Mouse (Mus musculus) liver, embryonic 13.5 days (tissue): ENCODE measurements around the gene Tmx2. TPM values are rescaled to one million over a fixed set of nuclear protein-coding genes. Genes with fewer than 3 reads are reported as not detected.
A peak's percentile ranks its signal among the peaks of the same experiment; 100 is the strongest.

Source experiments
- ATAC-seq: fragments of 200-750 bp; cut with Nextera tagmentation; 2 replicates; pipeline ENCODE4 v1.8.0; 2017; ENCODE audit warnings: low read depth, mild to moderate bottlenecking, moderate number of reproducible peaks, moderate library complexity
- DNase-seq: peaks from one replicate; pipeline ENCODE4 v3.0.0; 2022
- H3K27ac ChIP-seq: fragments of 300-500 bp; sonication (generic); 2 replicates; pipeline ENCODE4 v1.5.1; 2015; ENCODE audit warnings: moderate library complexity, mild to moderate bottlenecking, inconsistent platforms
- H3K27me3 ChIP-seq: fragments of 300-500 bp; sonication (generic); 2 replicates; pipeline ENCODE4 v1.6.1; 2015; ENCODE audit warnings: mild to moderate bottlenecking, inconsistent platforms
- H3K36me3 ChIP-seq: fragments of 300-500 bp; sonication (generic); 2 replicates; pipeline ENCODE4 v1.6.1; 2015; ENCODE audit warnings: mild to moderate bottlenecking, inconsistent platforms
- H3K4me1 ChIP-seq: fragments of 300-500 bp; sonication (generic); replicated peaks from 2 replicates; pipeline ENCODE4 v1.6.1; 2015; ENCODE audit warnings: inconsistent platforms
- H3K4me2 ChIP-seq: fragments of 300-500 bp; sonication (generic); 2 replicates; pipeline ENCODE4 v1.6.1; 2015; ENCODE audit warnings: inconsistent platforms, mild to moderate bottlenecking, moderate library complexity
- H3K4me3 ChIP-seq: fragments of 300-500 bp; sonication (generic); replicated peaks from 2 replicates; pipeline ENCODE4 v1.5.1; 2015; ENCODE audit warnings: mild to moderate bottlenecking, inconsistent platforms
- H3K9ac ChIP-seq: fragments of 300-500 bp; sonication (generic); 2 replicates; pipeline ENCODE4 v1.6.1; 2015; ENCODE audit warnings: mild to moderate bottlenecking, inconsistent platforms
- H3K9me3 ChIP-seq: fragments of 300-500 bp; sonication (generic); replicated peaks from 2 replicates; pipeline ENCODE4 v1.6.1; 2016; ENCODE audit warnings: inconsistent platforms
- WGBS: fragments of 180-500 bp; shearing (Covaris S2); methylation state at CpG from one replicate; pipeline ENCODE4 v1.1.7; 2015; ENCODE audit not compliant: insufficient replicate concordance; 5-methylcytosine and 5-hydroxymethylcytosine counted together
- polyA plus RNA-seq: library from polyadenylated mRNA; unstranded; fragments of >200 nt; fragmentation: Nextera tagmentation; extraction: Ambion mirVana; gene quantifications from 2 replicates; pipeline ENCODE4 v1.2.1, GENCODE M21; 2015

Tmx2 gene
- polyA plus RNA-seq, 1 experiment from 2014 or later = 77.9 TPM

GRCm38 (mm10) chr2:84636231-84636741 is 42.7 kb downstream of the Tmx2 start:
- H3K4me1 ChIP-seq = peaks cover 89% of the 10 kb centered on the region

GRCm38 (mm10) chr2:84635611-84636010 is 43.3 kb downstream of the Tmx2 start:
- peak; percentile 81 for ATAC-seq
- Histone ChIP-seq H3K4me1 (peaks cover 82% of the 10 kb centered on the region), H3K4me3 (no peak overlapping the region), H3K27me3 (no peaks in the 10 kb centered on the region), H3K27ac (peak overlapping the region; percentile 78), H3K9me3 (no peaks in the 10 kb centered on the region), H3K9ac (0 out of 2 replicates have a peak overlapping the region, but pooled peaks have one; percentile 17), H3K4me2 (peak overlapping the region; percentile 41), H3K36me3 (no peaks in the 10 kb centered on the region; the same call in 1 of the 2 replicates)
- DNase-seq = no peak
- 32% methylated on average over 2 of the region's 2 CpGs for WGBS

More at GRCm38 (mm10) chr2:84636231-84636741, 42.7 kb downstream of the Tmx2 start:
- no peaks in the 10 kb centered on the region for H3K27me3 ChIP-seq
- H3K9ac ChIP-seq = no peak overlapping the region
- peak overlapping the region; percentile 78 for H3K27ac ChIP-seq
- 40% methylated on average over 8 of the region's 8 CpGs for WGBS
- H3K4me3 ChIP-seq = no peak overlapping the region; the same call in 1 of the 2 replicates
- H3K4me2 ChIP-seq = peak overlapping the region; percentile 41
- ATAC-seq (no peak), DNase-seq (no peak)
- no peaks in the 10 kb centered on the region for H3K9me3 ChIP-seq
- no peaks in the 10 kb centered on the region; the same call in 1 of the 2 replicates for H3K36me3 ChIP-seq

- Histone ChIP-seq H3K27me3 (no peaks in the 10 kb centered on the region), H3K9ac (peak overlapping the region; percentile 17; the same call in 1 of the 2 replicates), H3K4me3 (no peak overlapping the region), H3K36me3 (no peaks in the 10 kb centered on the region; the same call in 1 of the 2 replicates), H3K4me1 (peaks cover 76% of the 10 kb centered on the region), H3K27ac (peak overlapping the region; percentile 78), H3K4me2 (peak overlapping the region; percentile 41), H3K9me3 (no peaks in the 10 kb centered on the region)
- ATAC-seq = no peak
- no peak for DNase-seq
- WGBS = 31% methylated on average over 4 of the region's 4 CpGs
Observed at GRCm38 (mm10) chr2:84634934-84635482, 43.9 kb downstream of the Tmx2 start.

GRCm38 (mm10) chr2:84634006-84634405 is 44.9 kb downstream of the Tmx2 start:
- no peaks in the 10 kb centered on the region for H3K9me3 ChIP-seq
- 0 out of 2 replicates have a peak overlapping the region, but pooled peaks have one; percentile 17 for H3K9ac ChIP-seq
- ATAC-seq (no peak), DNase-seq (no peak)
- H3K27ac ChIP-seq = peak overlapping the region; percentile 78
- H3K27me3 ChIP-seq = no peaks in the 10 kb centered on the region
- peaks cover 70% of the 10 kb centered on the region for H3K4me1 ChIP-seq
- H3K36me3 ChIP-seq = no peaks in the 10 kb centered on the region; the same call in 1 of the 2 replicates
- peak overlapping the region; percentile 41; the same call in 1 of the 2 replicates for H3K4me2 ChIP-seq
- 47% methylated on average over 4 of the region's 4 CpGs for WGBS
- H3K4me3 ChIP-seq = no peak overlapping the region

GRCm38 (mm10) chr2:84632999-84633398 is 45.9 kb downstream of the Tmx2 start:
- Histone ChIP-seq H3K36me3 (no peaks in the 10 kb centered on the region; the same call in 1 of the 2 replicates), H3K27me3 (no peaks in the 10 kb centered on the region), H3K4me3 (no peak overlapping the region), H3K9me3 (no peaks in the 10 kb centered on the region), H3K27ac (peak overlapping the region; percentile 64), H3K4me2 (peak overlapping the region; percentile 46), H3K4me1 (peaks cover 63% of the 10 kb centered on the region), H3K9ac (0 out of 2 replicates have a peak overlapping the region, but pooled peaks have one; percentile 10)
- DNase-seq = no peak
- WGBS = under 1% methylated on average over 3 of the region's 3 CpGs
- peak; percentile 39 for ATAC-seq

- Histone ChIP-seq H3K4me2 (no peak overlapping the region), H3K27me3 (no peaks in the 10 kb centered on the region), H3K9ac (no peak overlapping the region), H3K9me3 (no peaks in the 10 kb centered on the region), H3K4me1 (peaks cover 60% of the 10 kb centered on the region), H3K27ac (no peak overlapping the region; the same call in 1 of the 2 replicates), H3K4me3 (no peak overlapping the region), H3K36me3 (no peaks in the 10 kb centered on the region; the same call in 1 of the 2 replicates)
- DNase-seq = no peak
- no peak for ATAC-seq
- WGBS = 93% methylated on average over 1 of the region's 1 CpGs
Observed at GRCm38 (mm10) chr2:84632001-84632400, 46.9 kb downstream of the Tmx2 start.

GRCm38 (mm10) chr2:84627036-84627435 is 51.9 kb downstream of the Tmx2 start:
- Histone ChIP-seq H3K36me3 (peaks cover 7% of the 10 kb centered on the region), H3K4me1 (peaks cover 38% of the 10 kb centered on the region), H3K27ac (peak overlapping the region; percentile 44; the same call in 1 of the 2 replicates), H3K4me2 (no peak overlapping the region), H3K9ac (no peak overlapping the region), H3K27me3 (no peaks in the 10 kb centered on the region), H3K9me3 (no peaks in the 10 kb centered on the region), H3K4me3 (no peak overlapping the region)
- ATAC-seq (no peak), DNase-seq (no peak)
- 59% methylated on average over 3 of the region's 3 CpGs for WGBS

GRCm38 (mm10) chr2:84626366-84626975 is 52.5 kb downstream of the Tmx2 start:
- H3K4me1 ChIP-seq = peaks cover 36% of the 10 kb centered on the region
- H3K9me3 ChIP-seq = no peaks in the 10 kb centered on the region
- no peaks in the 10 kb centered on the region for H3K27me3 ChIP-seq
- no peak overlapping the region for H3K4me2 ChIP-seq
- no peak overlapping the region for H3K9ac ChIP-seq
- 75% methylated on average over 7 of the region's 7 CpGs for WGBS
- peaks cover 10% of the 10 kb centered on the region for H3K36me3 ChIP-seq
- DNase-seq (no peak), ATAC-seq (no peak)
- no peak overlapping the region for H3K4me3 ChIP-seq
- no peak overlapping the region for H3K27ac ChIP-seq

GRCm38 (mm10) chr2:84624201-84624600 is 54.7 kb downstream of the Tmx2 start:
- Histone ChIP-seq H3K27ac (no peak overlapping the region), H3K4me2 (no peak overlapping the region), H3K9me3 (no peaks in the 10 kb centered on the region), H3K36me3 (peaks cover 26% of the 10 kb centered on the region), H3K27me3 (no peaks in the 10 kb centered on the region), H3K9ac (no peak overlapping the region), H3K4me1 (peaks cover 37% of the 10 kb centered on the region), H3K4me3 (no peak overlapping the region)
- 87% methylated on average over 17 of the region's 17 CpGs for WGBS
- ATAC-seq (no peak), DNase-seq (no peak)

GRCm38 (mm10) chr2:84623428-84624119 is 55.4 kb downstream of the Tmx2 start:
- ATAC-seq (no peak), DNase-seq (no peak)
- H3K27me3 ChIP-seq = no peaks in the 10 kb centered on the region
- no peaks in the 10 kb centered on the region for H3K9me3 ChIP-seq
- peaks cover 30% of the 10 kb centered on the region for H3K36me3 ChIP-seq
- no peak overlapping the region for H3K9ac ChIP-seq
- no peak overlapping the region for H3K4me2 ChIP-seq
- H3K4me1 ChIP-seq = peaks cover 41% of the 10 kb centered on the region
- WGBS = 50% methylated on average over 3 of the region's 3 CpGs
- no peak overlapping the region for H3K4me3 ChIP-seq
- H3K27ac ChIP-seq = no peak overlapping the region

GRCm38 (mm10) chr2:84622668-84623067 is 56.3 kb downstream of the Tmx2 start:
- Histone ChIP-seq H3K4me3 (no peak overlapping the region), H3K4me2 (no peak overlapping the region), H3K27ac (no peak overlapping the region), H3K4me1 (peaks cover 37% of the 10 kb centered on the region), H3K9me3 (no peaks in the 10 kb centered on the region), H3K27me3 (no peaks in the 10 kb centered on the region), H3K9ac (no peak overlapping the region), H3K36me3 (peaks cover 31% of the 10 kb centered on the region)
- 59% methylated on average over 2 of the region's 2 CpGs for WGBS
- no peak for DNase-seq
- no peak for ATAC-seq
